Mouse (Mus musculus) embryonic facial prominence, embryonic 15.5 days (tissue): ENCODE measurements around the gene Zfp664. TPM values are rescaled to one million over a fixed set of nuclear protein-coding genes. Genes with fewer than 3 reads are reported as not detected.

Experiments
- ATAC-seq: fragments of 200-750 bp; cut with Nextera tagmentation; 2 replicates; pipeline ENCODE4 v1.8.0; 2017; ENCODE audit warnings: low read depth, moderate TSS enrichment; ENCODE audit not compliant: insufficient number of reproducible peaks, low FRiP score, low TSS enrichment
- H3K27ac ChIP-seq: fragments of 300-500 bp; sonication (generic); replicated peaks from 2 replicates; pipeline ENCODE4 v1.5.1; 2015; ENCODE audit warnings: mild to moderate bottlenecking, inconsistent platforms
- H3K27me3 ChIP-seq: fragments of 300-500 bp; sonication (generic); 2 replicates; pipeline ENCODE4 v1.6.1; 2015; ENCODE audit warnings: inconsistent platforms
- H3K36me3 ChIP-seq: fragments of 300-500 bp; sonication (generic); 2 replicates; pipeline ENCODE4 v1.6.1; 2015; ENCODE audit warnings: mild to moderate bottlenecking, inconsistent platforms
- H3K4me1 ChIP-seq: fragments of 300-500 bp; sonication (generic); 2 replicates; pipeline ENCODE4 v1.6.1; 2015; ENCODE audit warnings: inconsistent platforms
- H3K4me2 ChIP-seq: fragments of 300-500 bp; sonication (generic); replicated peaks from 2 replicates; pipeline ENCODE4 v1.6.1; 2015; ENCODE audit warnings: mild to moderate bottlenecking, inconsistent platforms
- H3K4me3 ChIP-seq: fragments of 300-500 bp; sonication (generic); replicated peaks from 2 replicates; pipeline ENCODE4 v1.5.1; 2015; ENCODE audit warnings: mild to moderate bottlenecking, inconsistent platforms
- H3K9ac ChIP-seq: fragments of 300-500 bp; sonication (generic); 2 replicates; pipeline ENCODE4 v1.6.1; 2015; ENCODE audit warnings: inconsistent platforms
- H3K9me3 ChIP-seq: fragments of 300-500 bp; sonication (generic); replicated peaks from 2 replicates; pipeline ENCODE4 v1.6.1; 2016; ENCODE audit warnings: inconsistent platforms
- WGBS: fragments of 180-500 bp; shearing (Covaris S2); methylation state at CpG from one replicate; pipeline ENCODE4 v1.1.7; 2015; 5-methylcytosine and 5-hydroxymethylcytosine counted together
- polyA plus RNA-seq: library from polyadenylated mRNA; unstranded; fragments of >200 nt; fragmentation: Nextera tagmentation; extraction: Ambion mirVana; gene quantifications from 2 replicates; pipeline ENCODE4 v1.2.1, GENCODE M21; 2015

Gene Zfp664
- polyA plus RNA-seq, 1 experiment from 2014 or later, result 90.4 TPM

DNA sequence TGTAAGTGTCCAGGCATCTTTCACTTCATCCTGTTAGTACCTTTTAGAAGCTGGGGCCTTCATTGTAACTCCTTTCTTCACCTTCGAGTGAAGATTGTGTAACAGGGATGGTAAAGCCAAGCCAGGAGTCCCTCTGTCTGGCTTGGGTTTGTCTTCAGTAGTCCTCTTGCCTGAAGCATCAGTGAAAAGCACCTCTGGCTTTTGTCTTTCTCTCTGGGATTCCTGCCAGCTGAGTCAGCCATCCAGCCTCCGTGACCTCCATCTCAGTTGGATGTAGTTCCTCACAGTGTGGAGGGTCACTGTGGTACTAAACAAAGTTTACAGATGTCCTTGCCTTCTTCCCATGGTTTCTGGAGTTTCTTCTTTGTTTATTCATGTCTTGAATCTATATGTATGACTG, 9.5 kb downstream of the Zfp664 start:
- no peak for ATAC-seq
- Histone ChIP-seq H3K9me3 (no peaks in the 10 kb centered on the region), H3K4me1 (peaks cover 24% of the 10 kb centered on the region), H3K27me3 (no peaks in the 10 kb centered on the region), H3K9ac (no peak overlapping the region), H3K36me3 (peaks cover 11% of the 10 kb centered on the region; the same call in 1 of the 2 replicates), H3K4me3 (no peak overlapping the region), H3K27ac (no peak overlapping the region), H3K4me2 (no peak overlapping the region)
- 52% methylated on average over 2 of the region's 2 CpGs for WGBS

DNA sequence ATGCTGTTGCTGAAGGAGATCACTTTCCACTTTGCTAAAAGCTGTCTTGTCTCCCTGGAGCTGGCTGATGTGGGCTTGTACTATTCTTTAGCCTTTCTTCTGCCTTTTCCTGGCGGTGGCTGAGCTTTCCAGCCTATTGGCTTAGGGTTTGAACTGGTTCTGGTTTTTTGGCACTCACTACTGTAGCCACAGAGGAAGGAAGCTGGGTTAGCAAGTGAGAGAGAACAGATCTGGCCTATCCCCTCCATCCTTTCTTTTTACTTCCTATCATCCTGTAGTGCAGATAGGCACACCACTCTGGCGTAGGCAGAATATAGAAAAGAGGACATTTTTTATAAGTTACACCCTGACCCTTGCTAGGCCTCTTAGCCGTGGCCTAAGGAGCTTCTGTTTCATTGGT, 10.6 kb downstream of the Zfp664 start:
- H3K27me3 ChIP-seq, result no peaks in the 10 kb centered on the region
- no peak overlapping the region for H3K4me3 ChIP-seq
- peaks cover 24% of the 10 kb centered on the region for H3K4me1 ChIP-seq
- no peak overlapping the region for H3K4me2 ChIP-seq
- WGBS, result 81% methylated on average over 3 of the region's 3 CpGs
- no peak for ATAC-seq
- H3K9ac ChIP-seq, result no peak overlapping the region
- H3K9me3 ChIP-seq, result no peaks in the 10 kb centered on the region
- H3K27ac ChIP-seq, result no peak overlapping the region
- H3K36me3 ChIP-seq, result peaks cover 11% of the 10 kb centered on the region; the same call in 1 of the 2 replicates

DNA sequence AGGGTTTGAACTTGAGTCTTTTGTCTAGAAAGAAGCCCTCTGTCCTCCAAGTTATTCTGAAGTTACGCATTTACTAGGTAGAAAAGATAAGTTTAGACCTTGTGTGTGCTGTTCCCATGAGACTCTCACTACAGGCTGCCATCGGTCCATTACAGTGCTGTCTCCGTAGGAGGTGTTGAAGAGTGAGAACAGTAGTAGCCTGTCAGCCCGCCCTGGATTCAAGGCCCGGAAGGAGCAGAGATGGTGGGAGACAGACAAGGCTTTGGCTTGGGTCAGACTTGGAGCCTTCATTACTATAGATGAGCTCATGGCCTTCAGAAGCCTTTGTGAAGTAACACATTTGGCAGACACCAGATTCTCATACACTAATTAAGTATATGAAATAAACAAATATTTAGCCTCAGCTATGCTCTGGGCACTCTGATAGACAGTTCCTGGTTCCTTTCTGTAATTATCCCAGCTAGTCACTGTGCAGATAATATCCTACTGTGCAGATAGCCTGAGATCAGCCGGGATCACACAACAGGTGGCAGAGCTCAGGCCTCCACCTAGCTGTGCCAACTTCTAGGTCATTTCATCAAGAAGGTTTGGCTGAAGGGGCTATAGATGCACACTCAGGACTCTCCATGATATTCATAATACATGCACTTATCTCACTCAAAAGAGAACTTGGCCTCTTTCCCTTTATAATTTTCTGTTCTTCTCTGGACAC, 11.6 kb downstream of the Zfp664 start:
- Histone ChIP-seq H3K4me2 (no peak overlapping the region), H3K9me3 (no peaks in the 10 kb centered on the region), H3K9ac (no peak overlapping the region), H3K36me3 (peaks cover 11% of the 10 kb centered on the region), H3K27me3 (no peaks in the 10 kb centered on the region), H3K4me1 (peaks cover 24% of the 10 kb centered on the region), H3K4me3 (no peak overlapping the region), H3K27ac (no peak overlapping the region)
- no peak for ATAC-seq
- WGBS, result 82% methylated on average over 6 of the region's 6 CpGs

DNA sequence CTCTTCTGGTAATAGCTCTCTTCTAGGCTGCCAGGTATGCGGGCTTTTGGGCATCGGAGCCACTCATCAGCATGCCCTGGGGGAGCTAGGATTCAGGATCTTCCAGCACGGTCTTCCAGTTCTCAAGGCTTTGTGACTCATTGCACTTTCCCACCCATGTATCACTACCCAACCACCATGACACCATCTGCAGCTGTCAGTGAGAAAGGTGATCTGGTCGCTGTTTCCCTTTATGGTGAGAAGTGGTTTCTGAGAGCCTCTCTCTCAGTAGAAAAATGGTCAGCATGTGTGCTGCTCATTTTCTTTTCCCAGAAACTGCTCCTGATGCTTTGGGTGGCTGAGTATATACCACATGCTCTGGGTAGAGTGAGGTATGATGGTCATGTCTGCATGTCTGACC, 16.8 kb downstream of the Zfp664 start:
- Histone ChIP-seq H3K36me3 (peaks cover 8% of the 10 kb centered on the region), H3K4me2 (no peak overlapping the region), H3K4me1 (no peaks in the 10 kb centered on the region), H3K27ac (no peak overlapping the region), H3K27me3 (no peaks in the 10 kb centered on the region), H3K9ac (no peak overlapping the region), H3K4me3 (no peak overlapping the region), H3K9me3 (no peaks in the 10 kb centered on the region)
- no peak for ATAC-seq
- WGBS, result 75% methylated on average over 4 of the region's 4 CpGs

DNA sequence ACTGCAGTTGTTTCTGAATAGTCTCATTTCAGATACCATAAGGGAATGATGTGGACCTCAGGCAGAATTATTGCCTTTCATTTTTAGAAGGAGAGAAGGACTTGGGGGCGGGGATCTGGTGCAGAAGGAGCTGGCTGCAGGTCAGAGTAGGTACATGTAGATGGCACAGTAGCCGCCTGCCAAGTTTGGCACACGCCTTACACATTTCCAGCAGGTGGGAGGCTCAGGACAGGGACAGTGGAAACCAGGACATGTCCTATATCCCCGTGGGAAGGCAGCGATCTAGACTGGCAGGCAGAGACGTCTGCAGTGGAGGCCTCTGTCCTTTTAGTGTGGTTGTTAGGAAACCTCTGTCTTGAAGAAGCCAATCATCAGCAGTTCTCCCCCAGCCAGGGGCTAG, 17.3 kb downstream of the Zfp664 start:
- H3K9me3 ChIP-seq, result no peaks in the 10 kb centered on the region
- no peak overlapping the region for H3K4me2 ChIP-seq
- no peaks in the 10 kb centered on the region for H3K27me3 ChIP-seq
- peaks cover 13% of the 10 kb centered on the region for H3K36me3 ChIP-seq
- ATAC-seq, result no peak
- WGBS, result 87% methylated on average over 6 of the region's 6 CpGs
- no peaks in the 10 kb centered on the region for H3K4me1 ChIP-seq
- no peak overlapping the region for H3K4me3 ChIP-seq
- H3K27ac ChIP-seq, result no peak overlapping the region
- no peak overlapping the region for H3K9ac ChIP-seq

DNA sequence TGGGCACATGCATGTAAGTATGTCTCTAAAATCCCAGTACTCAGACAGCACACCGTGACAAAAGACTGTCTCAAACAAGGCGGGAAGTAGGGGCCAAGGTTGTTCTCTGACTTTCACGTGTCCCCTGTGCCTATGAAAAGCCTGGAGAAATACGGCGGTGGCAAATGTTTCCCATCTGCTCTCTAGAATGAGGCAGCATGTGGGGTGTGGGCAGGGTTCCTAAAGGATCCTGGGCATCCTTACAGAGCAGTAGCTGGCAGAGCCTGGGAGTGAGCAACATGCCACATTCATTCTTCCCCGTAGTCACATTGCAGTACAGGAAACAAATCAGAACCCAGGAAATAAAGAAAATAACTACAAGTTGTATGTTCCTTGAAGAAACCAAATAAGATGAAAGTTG, 21.4 kb downstream of the Zfp664 start:
- H3K36me3 ChIP-seq, result peaks cover 45% of the 10 kb centered on the region
- no peak for ATAC-seq

DNA sequence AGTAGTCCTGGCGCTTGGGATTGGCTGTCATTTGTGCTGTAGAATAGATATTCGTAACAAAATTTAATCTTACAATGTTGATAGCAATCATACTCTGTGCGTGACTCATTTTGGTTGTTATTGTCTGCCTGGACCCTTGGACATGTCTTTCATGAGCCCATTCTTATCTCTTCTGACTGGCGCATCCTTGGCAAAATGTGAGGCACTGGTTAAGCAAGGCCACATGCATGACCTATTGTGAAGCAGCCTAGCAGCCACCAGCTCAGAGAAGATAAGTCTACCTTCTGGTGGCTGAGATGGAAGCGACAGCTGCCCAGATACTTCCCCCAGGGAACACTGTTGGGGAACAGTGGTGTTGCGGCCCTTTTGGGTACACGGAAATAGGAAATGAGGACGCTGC, 26.2 kb downstream of the Zfp664 start:
- Histone ChIP-seq H3K27ac (no peak overlapping the region), H3K9ac (no peak overlapping the region), H3K4me3 (no peak overlapping the region), H3K27me3 (no peaks in the 10 kb centered on the region), H3K4me2 (no peak overlapping the region), H3K4me1 (0 out of 2 replicates have a peak, but pooled peaks cover 4% of the 10 kb centered on the region), H3K36me3 (peaks cover 54% of the 10 kb centered on the region), H3K9me3 (no peaks in the 10 kb centered on the region)
- ATAC-seq, result no peak
- 95% methylated on average over 8 of the region's 8 CpGs for WGBS

More for the DNA sequence above, 21.4 kb downstream of the Zfp664 start:
- no peak overlapping the region for H3K4me3 ChIP-seq
- H3K9me3 ChIP-seq, result no peaks in the 10 kb centered on the region
- no peaks in the 10 kb centered on the region for H3K27me3 ChIP-seq
- no peaks in the 10 kb centered on the region for H3K4me1 ChIP-seq
- H3K9ac ChIP-seq, result no peak overlapping the region
- no peak overlapping the region for H3K4me2 ChIP-seq
- WGBS, result 64% methylated on average over 6 of the region's 6 CpGs
- peak overlapping the region; percentile 29; the same call in 1 of the 2 replicates for H3K27ac ChIP-seq

DNA sequence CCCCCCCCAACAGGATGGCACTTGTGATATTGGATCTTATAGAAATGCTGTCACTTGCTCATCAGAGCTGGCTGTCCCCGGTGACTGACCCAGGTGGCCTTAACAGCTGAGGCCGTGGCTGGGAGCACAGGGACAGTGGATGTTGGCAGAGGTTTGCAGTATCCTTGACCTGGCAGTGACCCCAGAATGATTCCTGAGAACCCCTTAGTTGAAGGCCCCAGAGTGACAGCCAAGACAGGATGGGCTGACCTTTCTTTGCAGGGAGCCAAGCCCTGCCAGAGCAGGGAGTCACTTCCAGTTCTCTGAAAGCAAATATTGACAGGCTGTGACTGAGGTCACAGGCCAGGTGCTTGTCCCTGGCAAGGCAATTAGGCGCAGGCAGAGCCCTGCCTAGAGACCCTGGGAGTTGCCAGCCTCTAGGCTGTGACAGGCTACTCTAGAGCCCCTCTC, 29.5 kb downstream of the Zfp664 start:
- Histone ChIP-seq H3K4me2 (no peak overlapping the region), H3K27ac (no peak overlapping the region), H3K9me3 (no peaks in the 10 kb centered on the region), H3K9ac (no peak overlapping the region), H3K4me3 (no peak overlapping the region), H3K27me3 (no peaks in the 10 kb centered on the region), H3K4me1 (peaks cover 10% of the 10 kb centered on the region), H3K36me3 (peaks cover 25% of the 10 kb centered on the region)
- no peak for ATAC-seq
- WGBS, result 68% methylated on average over 3 of the region's 3 CpGs

DNA sequence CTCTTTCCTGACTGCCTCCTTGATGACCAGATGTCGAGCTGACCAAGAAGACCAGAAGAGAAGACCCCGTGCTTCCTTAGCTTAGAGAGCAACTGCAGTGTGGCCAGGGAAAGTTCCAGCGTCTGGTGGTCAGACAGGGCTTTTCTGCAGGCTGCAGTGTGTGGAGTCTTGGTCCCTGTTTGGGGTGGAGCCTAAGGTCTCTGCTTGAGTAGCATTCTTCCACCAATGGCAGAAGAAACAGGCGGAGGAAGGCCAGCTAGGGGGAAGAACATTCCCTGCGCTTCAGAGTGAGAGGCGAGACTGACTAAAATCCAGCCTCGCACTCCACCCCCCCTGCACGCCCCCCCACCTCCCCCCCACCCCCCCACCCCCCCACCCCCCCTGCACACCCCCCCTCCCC, 33.6 kb downstream of the Zfp664 start:
- Histone ChIP-seq H3K4me1 (peaks cover 19% of the 10 kb centered on the region), H3K27ac (no peak overlapping the region; the same call in 1 of the 2 replicates), H3K9ac (no peak overlapping the region), H3K36me3 (no peaks in the 10 kb centered on the region), H3K4me3 (no peak overlapping the region), H3K27me3 (no peaks in the 10 kb centered on the region), H3K4me2 (no peak overlapping the region), H3K9me3 (no peaks in the 10 kb centered on the region)
- 41% methylated on average over 7 of the region's 8 CpGs for WGBS
- no peak for ATAC-seq

DNA sequence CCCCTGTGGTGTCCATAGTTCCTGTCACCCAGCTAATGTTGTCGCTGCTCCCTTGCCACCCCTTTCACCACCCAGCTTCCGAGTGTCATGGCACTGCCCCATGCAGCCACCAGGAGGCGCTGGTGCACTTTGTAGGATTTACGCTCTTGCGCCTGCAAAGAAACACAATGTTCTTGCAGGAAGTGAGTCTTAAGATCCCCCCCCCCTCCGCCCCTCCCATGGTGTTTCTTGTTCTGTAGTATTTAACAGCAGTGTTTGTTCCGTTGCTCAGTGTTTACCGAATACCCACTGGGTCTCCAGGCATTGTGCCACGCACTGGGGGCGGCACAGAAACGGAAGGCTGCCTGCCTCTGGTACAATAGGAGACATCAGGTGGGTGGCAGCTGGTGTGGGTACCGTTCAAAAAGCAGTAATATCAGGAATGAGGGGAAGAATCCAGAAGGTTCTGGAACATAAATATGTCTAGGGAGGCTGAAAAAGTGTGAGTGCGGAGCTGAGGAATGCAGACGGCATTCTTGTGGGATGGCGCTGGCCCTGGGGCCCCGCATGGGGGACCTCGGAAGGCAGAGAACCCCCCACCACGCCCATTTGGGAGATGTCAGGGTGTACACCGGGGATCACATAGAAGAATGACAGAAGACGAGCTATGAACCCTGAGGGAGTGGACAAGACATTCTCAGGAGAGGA, 37.6 kb downstream of the Zfp664 start:
- Histone ChIP-seq H3K27ac (peak overlapping the region; percentile 82), H3K27me3 (no peaks in the 10 kb centered on the region), H3K9ac (no peak overlapping the region), H3K4me2 (peak overlapping the region; percentile 54), H3K4me1 (peaks cover 34% of the 10 kb centered on the region), H3K9me3 (no peaks in the 10 kb centered on the region), H3K4me3 (peak overlapping the region; percentile 29), H3K36me3 (no peaks in the 10 kb centered on the region)
- no peak for ATAC-seq
- 11% methylated on average over 20 of the region's 20 CpGs for WGBS

DNA sequence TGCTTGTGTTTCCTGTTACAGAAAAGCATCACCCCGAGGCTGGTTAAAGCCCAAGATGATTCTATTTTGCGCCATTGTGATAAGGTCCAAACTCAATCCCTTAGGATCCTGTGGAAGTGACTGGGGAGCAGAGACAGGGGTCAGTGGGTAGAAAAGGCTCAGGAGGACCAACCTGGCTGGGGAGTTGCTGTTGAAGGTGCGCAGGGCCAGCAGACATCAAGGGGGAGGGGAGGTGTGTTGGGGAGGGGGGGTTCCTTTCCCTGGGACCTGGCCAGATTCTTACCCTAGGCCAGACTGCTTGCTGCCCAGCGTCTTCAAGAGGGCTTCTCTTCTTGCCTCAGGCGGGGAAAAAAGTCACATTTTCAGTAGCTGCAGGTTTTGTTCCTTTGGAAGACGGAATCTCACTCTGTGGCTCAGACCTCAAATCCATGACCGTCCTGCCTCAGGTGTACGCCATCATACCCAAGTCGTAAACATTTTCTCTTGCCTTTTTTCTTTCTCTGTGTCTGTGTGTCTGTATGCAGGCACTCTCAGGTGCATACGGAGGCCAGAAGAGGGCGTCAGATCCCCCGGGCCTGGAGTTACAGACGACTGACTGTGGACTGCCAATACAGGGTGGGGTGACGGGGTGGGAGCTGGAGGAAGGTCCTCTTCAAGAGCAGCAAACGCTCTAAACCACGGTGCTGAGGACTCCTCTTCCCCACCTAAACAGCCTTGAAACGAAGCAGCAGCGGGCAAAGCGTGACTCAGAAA, 38.4 kb downstream of the Zfp664 start:
- WGBS, result 57% methylated on average over 19 of the region's 19 CpGs
- H3K4me2 ChIP-seq, result no peak overlapping the region
- H3K9ac ChIP-seq, result no peak overlapping the region

More for the DNA sequence above, 38.4 kb downstream of the Zfp664 start:
- no peaks in the 10 kb centered on the region for H3K27me3 ChIP-seq
- H3K36me3 ChIP-seq, result no peaks in the 10 kb centered on the region
- no peak overlapping the region for H3K4me3 ChIP-seq
- no peak for ATAC-seq
- no peaks in the 10 kb centered on the region for H3K9me3 ChIP-seq
- H3K4me1 ChIP-seq, result peaks cover 30% of the 10 kb centered on the region
- peak overlapping the region; percentile 82 for H3K27ac ChIP-seq
